Mouse (Mus musculus) kidney, adult 18-20 months (tissue): ENCODE measurements at regions not wholly inside any gene's neighbourhood (a gene's known extent, or its start where the extent isn't known, plus 50 kb on each side); places are given as distances from the start of the nearest gene placed in this dataset.

Source experiments
- DNase-seq: peaks from one replicate; pipeline ENCODE4 v3.0.0; 2021

DNA sequence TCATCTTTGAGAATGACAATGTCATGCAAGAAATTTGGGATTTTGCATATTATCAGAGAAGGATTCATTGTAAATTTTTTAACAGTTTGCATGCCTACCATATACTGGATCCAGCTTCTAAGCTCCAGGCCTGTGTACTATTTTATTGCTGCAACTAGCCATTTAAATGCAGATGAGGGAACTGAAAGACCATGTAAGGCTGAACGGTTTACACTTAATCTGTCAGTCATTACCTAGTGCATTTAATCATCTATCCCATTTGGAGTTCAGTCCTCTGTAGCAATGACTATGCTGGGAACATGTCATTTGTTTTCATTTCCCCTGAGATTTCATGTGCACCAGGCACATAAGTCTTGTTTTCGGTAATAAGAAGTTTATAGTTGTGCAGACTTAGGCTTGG lies 631.8 kb upstream of the Gm21961 start:
- DNase-seq = no peak

DNA sequence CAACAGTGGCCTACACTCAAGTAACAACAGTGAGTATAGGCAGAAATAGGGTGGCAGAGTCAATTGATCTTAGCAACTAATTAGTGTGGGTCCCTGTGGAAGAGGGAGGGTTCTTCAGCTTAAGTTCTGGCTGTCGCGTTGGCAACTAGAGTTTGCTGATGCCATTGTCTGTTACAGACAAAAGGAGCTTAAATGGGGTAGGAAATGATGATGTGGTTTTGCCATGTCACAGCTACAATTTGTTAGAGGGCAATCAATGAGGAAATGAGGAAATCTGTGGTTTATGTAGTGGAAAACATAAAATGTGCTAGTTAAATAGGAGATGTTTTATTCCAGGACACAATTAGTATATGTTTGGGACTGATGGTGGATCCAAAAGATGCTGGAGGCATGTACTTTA lies 624.8 kb upstream of the Gm21961 start:
- DNase-seq = no peak

DNA sequence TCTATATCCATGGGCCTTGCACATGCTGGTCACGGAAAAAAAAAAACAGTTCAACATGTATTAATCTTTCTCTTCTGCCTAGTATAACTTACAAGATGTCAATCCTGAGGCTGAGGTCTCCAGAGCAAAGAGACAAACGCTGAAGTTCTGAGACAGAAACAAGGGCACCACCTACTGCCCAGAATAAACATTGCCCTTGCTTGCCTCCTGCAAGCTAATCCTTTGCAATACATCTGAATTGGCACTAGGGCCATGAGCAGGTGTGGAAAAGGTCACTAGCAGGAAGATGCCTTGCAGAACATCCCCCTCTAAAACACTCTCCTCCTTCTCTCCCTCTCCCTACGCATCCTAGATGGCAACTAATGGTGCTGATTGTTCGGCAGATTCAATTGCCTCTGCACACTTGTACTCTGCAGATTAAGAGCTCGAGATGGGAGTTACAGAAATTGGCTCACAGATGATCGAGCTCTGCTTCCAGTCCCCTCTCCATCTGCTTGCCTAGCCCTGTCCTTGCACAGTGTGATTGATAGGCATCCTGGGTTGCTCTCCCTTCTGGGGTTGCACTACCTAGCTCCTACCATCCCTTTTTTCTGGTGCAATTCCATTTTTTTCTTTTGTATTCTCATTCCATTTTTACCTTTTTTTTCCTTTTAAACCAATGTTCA lies 622.9 kb upstream of the Gm21961 start:
- peak; percentile 52 for DNase-seq

DNA sequence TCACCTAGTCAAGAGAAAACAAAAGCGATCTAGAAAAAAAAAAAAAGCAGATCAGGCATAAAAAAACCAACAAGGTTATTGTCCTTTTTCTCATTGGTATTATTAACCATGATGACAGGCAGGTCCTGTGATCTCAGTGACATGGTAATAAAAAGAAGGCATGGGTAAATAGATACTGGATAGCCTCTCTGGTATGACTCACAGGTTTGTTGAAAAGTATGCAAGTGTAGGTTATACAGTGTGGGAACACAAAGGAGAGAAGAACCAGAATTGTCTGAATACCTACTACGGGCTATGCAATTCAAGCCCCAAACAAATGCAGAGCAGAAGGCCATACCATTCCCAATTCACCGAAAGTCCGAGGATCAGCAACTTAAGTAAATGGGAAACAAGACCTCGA lies 617.7 kb upstream of the Gm21961 start:
- no peak for DNase-seq

DNA sequence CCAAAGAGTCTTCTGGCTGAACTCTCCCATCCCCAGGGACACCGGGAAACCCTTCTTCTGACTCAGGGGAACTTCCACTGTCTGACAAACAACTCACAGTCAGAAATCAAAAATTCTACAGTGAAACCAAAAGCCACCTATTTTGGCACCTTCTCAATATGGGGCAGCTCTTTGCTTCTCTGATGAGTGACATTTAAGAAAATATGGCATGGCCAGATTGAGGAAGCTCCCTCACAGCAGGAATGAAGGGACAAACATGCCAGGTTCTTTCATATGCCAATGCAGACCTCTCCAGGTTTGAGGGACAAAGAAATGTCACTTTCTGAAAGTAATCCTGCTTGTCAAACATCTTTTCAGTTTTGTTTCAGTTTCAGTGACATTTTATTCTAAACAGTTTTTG lies 615.8 kb upstream of the Gm21961 start:
- no peak for DNase-seq

DNA sequence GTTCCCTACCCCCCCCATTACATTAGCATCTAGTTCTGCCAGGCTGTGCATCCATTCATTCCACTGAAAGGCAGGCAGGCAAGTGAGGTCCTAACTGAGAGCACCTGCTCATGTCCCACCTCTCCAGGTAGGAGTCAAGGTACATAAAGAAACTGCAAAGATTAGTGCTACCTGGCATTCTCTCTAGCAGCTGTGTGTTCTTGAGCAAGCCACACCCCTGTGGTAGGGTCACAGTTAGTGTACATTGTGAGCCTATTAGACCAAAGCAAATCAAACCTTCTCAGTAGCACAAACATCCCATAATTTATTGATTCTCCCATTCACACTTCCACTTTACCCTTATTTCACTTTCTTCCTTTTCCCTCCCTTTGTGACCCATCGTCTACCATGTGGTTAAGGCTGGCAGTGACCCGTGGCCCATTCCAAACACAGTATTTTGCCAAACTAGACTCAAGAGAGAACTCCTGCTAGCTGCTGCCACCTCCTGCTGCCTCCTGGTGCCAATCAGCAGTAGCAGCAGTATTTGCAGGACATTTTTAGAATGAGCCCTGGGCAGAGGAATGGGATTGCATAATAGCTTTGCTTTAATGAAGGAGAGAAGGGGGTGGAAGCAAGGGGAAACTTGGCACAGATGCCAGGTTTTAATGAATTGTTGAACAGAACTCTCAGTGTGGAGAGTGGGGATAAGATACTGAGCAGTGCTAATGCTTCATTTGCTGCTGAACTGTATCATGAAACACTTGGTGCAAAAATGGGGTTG lies 578.2 kb upstream of the Gm21961 start:
- peak; percentile 4 for DNase-seq

DNA sequence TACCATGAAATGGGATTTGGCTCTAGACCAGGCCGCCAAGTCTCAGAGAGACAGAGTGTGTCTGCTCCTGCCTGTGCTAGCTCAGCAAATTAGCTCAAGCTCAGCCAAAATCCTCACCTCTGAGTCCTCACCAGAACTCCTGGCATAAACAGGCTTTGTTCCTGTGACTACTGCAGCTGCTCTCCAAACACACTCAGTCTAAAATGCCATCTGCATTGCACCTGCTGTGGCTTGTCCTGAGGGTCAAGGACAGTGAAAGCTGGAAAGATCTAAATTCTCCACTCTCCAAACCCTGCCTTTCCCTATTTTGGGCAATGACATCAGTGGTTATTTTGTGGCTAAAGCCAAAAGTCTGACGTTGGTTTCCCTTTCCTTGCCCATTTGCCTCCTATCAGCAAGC lies 570.9 kb upstream of the Gm21961 start:
- no peak for DNase-seq

DNA sequence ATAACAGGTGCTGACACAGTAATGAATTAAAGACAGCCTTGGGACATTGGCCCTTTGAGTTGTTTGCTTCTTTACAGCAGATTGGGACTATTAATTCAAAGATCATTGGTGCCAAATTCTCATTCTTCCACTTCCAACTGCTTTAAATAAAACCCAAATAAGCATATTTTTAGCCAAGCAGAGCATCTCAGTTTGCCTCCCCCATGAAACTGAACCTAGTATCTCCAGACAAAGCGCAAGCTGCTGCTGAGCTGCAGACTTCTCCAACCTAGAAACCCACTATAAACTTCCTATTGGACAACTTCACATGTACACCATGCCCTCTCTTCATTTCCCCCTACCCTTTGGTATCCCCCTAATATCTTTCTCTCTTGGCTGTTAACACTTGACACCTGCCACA lies 564.6 kb upstream of the Gm21961 start:
- no peak for DNase-seq

DNA sequence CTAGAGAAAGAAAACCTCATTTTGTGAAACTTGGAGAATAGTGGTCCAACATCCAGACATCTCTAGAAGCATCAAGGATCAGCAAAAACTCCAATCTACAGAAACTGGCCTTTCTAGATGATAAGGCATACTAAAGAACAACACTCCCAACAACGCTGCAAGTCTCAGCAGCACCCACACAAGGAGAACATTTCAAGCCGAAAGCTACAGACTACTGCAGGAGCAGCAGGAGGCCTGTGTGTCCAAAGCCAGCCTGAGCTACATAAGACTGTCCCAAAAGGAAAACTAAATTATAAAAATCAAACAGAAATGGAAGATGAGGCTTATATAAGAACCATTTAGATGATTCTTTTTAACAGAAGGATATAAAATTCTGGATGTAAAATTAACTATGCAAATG lies 553.2 kb upstream of the Gm21961 start:
- DNase-seq = no peak

DNA sequence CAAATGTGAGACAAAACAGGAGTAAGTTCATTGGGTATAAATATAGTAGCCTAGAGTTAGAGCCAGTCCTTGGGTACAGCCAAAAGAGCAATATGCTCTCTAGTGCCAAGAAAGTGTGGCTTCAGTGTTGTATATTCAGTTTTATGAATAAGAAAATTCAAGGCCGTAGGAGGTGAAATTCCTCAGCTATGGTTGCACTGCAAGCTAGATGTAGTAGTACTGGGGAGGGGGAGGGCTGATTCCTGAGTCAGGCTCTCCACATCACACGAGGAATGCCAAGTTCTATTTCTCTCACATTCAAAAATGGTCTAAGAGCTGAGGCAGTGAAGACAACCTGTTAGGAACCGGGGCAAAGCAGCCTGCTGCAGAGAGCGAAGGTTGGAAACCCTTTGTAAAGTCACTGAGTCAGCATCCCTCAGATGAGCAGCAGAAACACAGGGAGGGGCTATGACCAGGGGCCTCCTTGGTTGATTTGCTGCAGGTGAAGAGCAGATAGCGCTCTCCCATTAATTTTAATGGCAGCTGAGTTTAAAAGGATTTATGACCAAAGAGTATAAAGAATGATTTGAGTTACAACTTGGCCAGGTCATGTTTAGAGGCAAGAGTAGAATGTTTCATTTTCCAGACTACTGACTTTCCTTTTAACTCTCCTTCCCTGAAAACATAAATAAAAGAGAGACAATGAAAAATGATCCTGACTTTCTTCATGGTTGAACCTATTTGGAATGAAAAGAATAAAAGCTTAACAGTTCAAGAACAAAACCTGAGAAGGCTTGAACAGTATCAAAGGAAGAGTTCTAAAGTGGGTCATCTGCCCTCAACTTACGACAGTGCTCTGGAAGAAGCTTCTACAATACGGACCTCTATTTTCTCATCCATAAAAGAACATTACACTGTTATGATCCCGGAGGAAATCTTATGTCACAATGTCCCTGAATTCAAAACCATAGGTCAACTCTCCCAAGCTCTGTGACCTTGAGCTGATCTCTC lies 543.4 kb upstream of the Gm21961 start:
- DNase-seq = no peak

DNA sequence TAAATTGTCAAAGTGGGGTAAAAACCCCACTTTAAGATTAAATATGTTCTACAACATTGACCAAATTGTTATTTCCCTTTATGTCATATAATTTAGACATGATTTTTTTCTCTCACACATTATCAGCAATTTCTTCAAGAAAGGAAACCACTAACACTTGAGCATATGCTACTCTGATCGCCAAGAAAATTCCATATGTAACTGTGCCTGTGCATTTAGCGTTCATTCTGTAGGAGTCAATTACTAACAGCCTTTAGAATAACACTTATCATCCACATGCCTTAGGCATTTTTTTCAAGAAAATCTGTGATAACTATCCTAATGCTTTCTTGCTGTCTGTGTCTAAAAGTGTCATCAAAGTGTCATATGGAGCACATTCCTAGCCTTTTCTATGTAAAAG lies 534.3 kb upstream of the Gm21961 start:
- DNase-seq = no peak

DNA sequence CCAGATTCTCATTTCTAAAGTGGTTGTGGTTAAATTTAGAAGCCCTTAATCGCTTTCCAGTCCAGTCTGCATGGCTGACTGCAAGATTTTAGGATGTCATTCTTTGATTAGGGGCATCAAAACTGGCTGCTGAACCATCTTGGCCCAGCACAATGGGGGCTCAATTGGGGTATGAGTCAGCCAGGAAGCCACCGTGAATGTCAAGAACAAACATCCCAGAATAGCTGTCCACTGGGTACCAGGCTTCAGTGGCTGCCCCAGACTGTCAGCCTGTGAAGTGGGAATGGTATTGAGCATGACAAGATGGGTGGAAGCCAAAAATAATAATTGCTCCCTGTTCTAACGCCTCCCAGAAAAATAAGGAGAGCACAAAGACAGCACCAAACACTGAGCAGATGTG lies 520.9 kb upstream of the Gm21961 start:
- DNase-seq = no peak

DNA sequence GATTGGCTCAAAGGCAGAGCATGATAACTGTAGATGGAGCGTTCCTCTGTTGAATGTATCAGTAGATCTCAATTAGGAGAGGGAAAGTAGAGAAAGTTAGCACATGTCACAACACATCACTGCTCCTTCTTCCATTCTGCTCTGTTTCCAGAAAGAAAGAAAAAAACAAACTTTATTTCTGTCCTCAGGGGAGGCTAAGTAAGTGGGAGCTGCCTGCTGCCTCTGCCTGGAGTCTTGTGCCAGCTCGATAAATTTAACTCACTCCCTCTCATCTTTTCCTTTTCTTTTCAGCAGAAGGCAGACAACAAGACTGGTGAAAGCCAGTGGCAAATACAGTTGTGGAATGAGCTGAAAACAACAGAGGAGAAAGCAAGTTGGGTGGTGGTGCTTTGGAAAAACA lies 517.5 kb upstream of the Gm21961 start:
- DNase-seq = no peak

DNA sequence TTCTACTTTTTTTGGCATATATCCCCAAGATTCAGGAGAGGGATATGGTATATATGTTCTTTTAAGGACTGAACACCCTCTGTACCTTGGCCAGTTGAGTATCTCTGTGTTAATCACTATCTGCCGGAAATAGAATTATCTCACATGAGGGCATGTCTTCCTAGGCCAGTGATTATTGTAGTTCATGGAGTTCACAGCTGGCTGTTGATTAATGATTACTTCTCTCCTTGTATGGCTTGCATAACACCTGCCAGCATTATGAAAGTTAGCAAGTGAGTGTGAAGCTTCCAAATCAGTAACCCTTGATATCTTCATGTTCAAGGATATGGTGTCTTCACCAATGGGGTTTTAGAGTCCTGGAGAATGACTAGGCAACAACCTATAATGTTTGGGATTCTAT lies 488.0 kb upstream of the Gm21961 start:
- no peak for DNase-seq

DNA sequence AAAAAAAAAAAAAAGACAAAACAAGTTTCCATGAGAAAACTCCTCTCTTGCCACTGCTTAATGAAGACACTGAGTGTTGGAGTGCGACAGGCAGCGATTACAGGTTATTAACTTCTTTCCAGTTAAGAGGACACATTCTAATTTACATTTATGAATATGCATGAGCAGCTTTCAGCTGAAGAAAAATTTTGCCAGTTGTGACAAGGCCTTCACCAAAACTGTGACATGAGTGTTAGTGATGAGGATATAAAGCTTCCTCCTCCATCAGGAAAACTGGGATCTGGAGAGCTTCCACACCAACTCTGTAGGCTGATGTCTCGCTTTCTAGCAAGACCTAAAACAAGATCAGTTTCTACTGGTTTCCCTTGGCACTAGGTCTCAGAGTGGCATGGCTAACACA lies 464.2 kb upstream of the Gm21961 start:
- DNase-seq = no peak

DNA sequence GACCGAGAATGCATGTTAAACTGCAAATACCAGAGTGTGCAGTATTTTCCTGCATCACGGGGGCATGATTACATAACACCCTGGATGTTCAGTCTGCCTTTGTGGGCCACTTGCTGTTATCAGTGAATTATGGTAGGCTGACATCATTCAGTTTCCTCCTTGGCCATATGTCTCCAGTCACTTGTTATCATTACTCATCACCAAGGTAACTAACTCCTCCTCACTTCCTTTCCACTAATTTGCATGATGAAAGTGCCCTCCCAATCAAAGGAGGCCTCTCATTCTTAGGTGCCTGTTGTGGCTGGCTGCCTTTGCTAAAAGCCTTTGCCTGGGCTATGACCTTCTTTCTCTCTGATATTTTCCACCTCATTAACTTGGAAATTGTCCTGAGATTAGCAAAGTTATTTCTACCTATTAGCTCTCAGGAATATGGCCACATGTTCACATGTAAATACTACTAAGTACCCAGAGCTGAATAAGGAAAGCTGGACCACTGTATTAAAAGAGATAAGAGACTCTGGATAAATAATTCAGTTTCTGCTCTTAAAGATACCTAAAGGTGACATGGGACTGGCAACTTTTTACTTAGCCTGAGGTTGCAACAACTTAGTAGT lies 440.6 kb upstream of the Gm21961 start:
- DNase-seq = no peak

DNA sequence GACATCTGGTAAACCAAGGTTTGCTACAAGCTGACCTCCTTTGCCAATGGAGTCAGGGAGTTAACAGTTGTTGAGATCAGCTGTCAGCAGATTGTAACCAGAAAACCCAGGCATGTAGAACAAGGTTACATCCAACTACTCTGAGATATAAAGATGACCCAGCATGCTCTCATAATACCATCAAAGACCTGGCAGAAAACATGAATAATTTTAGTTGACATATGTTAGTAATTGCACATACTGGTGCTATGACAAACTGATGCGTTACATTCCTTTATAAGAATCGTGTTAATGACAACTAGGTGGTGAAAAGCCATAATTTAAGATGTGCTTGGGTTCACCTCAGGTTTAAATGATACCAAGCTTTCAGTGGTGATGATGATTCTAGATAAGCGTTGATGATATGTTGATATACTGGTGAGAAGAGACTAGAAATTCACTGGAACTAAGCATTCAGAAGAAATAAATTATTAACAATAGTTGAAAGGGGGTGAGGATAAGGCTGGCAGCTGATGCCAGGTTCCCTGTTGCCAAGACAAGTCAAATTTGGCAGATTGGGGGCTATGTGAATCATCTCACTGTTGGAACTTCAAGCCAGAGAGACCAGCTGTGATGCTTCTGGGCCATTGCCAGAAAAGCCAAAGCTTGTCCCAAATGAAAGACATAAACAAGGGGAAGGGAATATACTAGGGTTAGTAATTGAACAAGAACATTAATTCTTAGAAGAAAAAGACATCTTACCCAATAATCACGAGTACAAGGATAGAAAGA lies 437.7 kb upstream of the Gm21961 start:
- DNase-seq = no peak

DNA sequence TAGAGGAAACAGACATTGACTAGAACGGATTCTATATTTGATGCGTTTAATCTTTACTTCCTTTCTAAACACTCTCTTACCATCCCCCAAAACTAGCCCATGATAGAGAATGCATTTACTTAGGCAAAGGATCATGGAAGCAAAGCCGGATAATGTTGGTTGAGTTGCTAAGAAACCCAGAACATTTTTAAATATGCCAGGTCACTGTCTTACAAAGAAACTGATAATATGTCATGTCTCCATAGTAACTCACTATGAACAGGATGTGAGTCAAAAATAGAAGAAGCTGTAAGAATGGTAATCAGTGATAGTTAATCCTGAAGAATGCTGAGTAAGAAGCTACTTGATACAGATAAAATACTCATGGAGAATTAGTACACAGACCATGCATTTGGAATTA lies 405.0 kb upstream of the Gm21961 start:
- DNase-seq = no peak
